Mouse (Mus musculus): ENCODE results near the gene Kcna6.
A peak's percentile ranks its signal among the peaks of the same experiment; 100 is the strongest.

The Kcna6 gene

GRCm38 (mm10) chr6:126740211-126741142 is at the start of gene Kcna6:
TSS of gene Kcna6 (minus strand) at chr6:126740674.
- peak; percentile 37 for DNase-seq (ENCODE audit: low read depth, low spot score)

- no peak for DNase-seq (ENCODE audit: low read depth, low spot score)
Measured at GRCm38 (mm10) chr6:126788863-126789262, 48.4 kb upstream of the Kcna6 start.

- DNase-seq (ENCODE audit: low read depth, low spot score), result no peak
Measured at GRCm38 (mm10) chr6:126784206-126784605, 43.7 kb upstream of the Kcna6 start.

GRCm38 (mm10) chr6:126783651-126784066 is 43.2 kb upstream of the Kcna6 start:
- no peak for DNase-seq (ENCODE audit: low read depth, low spot score)

- DNase-seq (ENCODE audit: low read depth, low spot score), result no peak
Measured at GRCm38 (mm10) chr6:126783056-126783455, 42.6 kb upstream of the Kcna6 start.

- no peak for DNase-seq (ENCODE audit: low read depth, low spot score)
Measured at GRCm38 (mm10) chr6:126777889-126778288, 37.4 kb upstream of the Kcna6 start.

GRCm38 (mm10) chr6:126773873-126774272 is 33.4 kb upstream of the Kcna6 start:
- no peak for DNase-seq (ENCODE audit: low read depth, low spot score)

GRCm38 (mm10) chr6:126772326-126772725 is 31.9 kb upstream of the Kcna6 start:
- DNase-seq (ENCODE audit: low read depth, low spot score), result no peak

GRCm38 (mm10) chr6:126770146-126770731 is 29.8 kb upstream of the Kcna6 start:
- DNase-seq (ENCODE audit: low read depth, low spot score), result no peak

- DNase-seq (ENCODE audit: low read depth, low spot score), result no peak
Measured at GRCm38 (mm10) chr6:126768957-126769665, 28.6 kb upstream of the Kcna6 start.

- no peak for DNase-seq (ENCODE audit: low read depth, low spot score)
Measured at GRCm38 (mm10) chr6:126767610-126768532, 27.4 kb upstream of the Kcna6 start.

GRCm38 (mm10) chr6:126766552-126766951 is 26.1 kb upstream of the Kcna6 start:
- DNase-seq (ENCODE audit: low read depth, low spot score), result no peak

GRCm38 (mm10) chr6:126764563-126765091 is 24.2 kb upstream of the Kcna6 start:
- DNase-seq (ENCODE audit: low read depth, low spot score), result no peak

- no peak for DNase-seq (ENCODE audit: low read depth, low spot score)
Measured at GRCm38 (mm10) chr6:126761362-126761761, 20.9 kb upstream of the Kcna6 start.

GRCm38 (mm10) chr6:126755729-126756411 is 15.4 kb upstream of the Kcna6 start:
- DNase-seq (ENCODE audit: low read depth, low spot score), result peak; percentile 35

GRCm38 (mm10) chr6:126752520-126752919 is 12.0 kb upstream of the Kcna6 start:
- DNase-seq (ENCODE audit: low read depth, low spot score), result peak; percentile 24

GRCm38 (mm10) chr6:126745888-126746287 is 5.4 kb upstream of the Kcna6 start:
- no peak for DNase-seq (ENCODE audit: low read depth, low spot score)

- no peak for DNase-seq (ENCODE audit: low read depth, low spot score)
Measured at GRCm38 (mm10) chr6:126742610-126743009, 2.1 kb upstream of the Kcna6 start.

- DNase-seq (ENCODE audit: low read depth, low spot score), result peak; percentile 34
Measured at GRCm38 (mm10) chr6:126739326-126740210, 906 bp downstream of the Kcna6 start.
